7 mouse cellular contexts compared by ENCODE assay signal in genomic region chr15:101113176-101113575, GRCm38 (mm10). TPM values are rescaled to one million over a fixed set of nuclear protein-coding genes. Genes with fewer than 3 reads are reported as not detected.
DNase-seq lines count a peak whose midpoint lies in the region; ATAC-seq lines count a peak whose summit lies in the region.

No protein-coding gene starts in this region.

- H3K4me2 ChIP-seq in limb, embryonic 12.5 days: no peak overlapping the region

- WGBS in limb, embryonic 12.5 days: 64% methylated on average over 8 of the region's 8 CpGs

- DNase-seq in urinary bladder, postnatal 36 days (ENCODE audit: low spot score in 2 of 2): peak; percentile 47 to 78
- no peak for DNase-seq in urinary bladder, postnatal 10 days (ENCODE audit: low spot score)
- DNase-seq in frontal cortex, adult 2 months (ENCODE audit: extremely low spot score in 1 of 2, low spot score in 1 of 2): no peak
- no peak for DNase-seq in testis, postnatal 14 days (ENCODE audit: low spot score)

- peak; percentile 94 for ATAC-seq in granulocyte monocyte progenitor cell, adult 5-6 weeks (replicated peaks; ENCODE audit: poor library complexity, severe bottlenecking)
- no peak for ATAC-seq in limb, embryonic 12.5 days (ENCODE audit: insufficient number of reproducible peaks, insufficient read depth, low FRiP score, low TSS enrichment, low read depth)
- peak; percentile 37; the same call in 1 of the 2 replicates for ATAC-seq in neutrophil, adult 5-6 weeks (ENCODE audit: extremely low read depth, insufficient number of reproducible peaks, low FRiP score, poor library complexity, severe bottlenecking)

- no peaks in the 10 kb centered on the region for H3K36me3 ChIP-seq in limb, embryonic 12.5 days

- peak overlapping the region; percentile 51; the same call in 1 of the 2 replicates for H3K27ac ChIP-seq in limb, embryonic 12.5 days

- no peaks in the 10 kb centered on the region for H3K4me1 ChIP-seq in limb, embryonic 12.5 days (replicated peaks)

- H3K4me3 ChIP-seq in limb, embryonic 12.5 days (replicated peaks): no peak overlapping the region

- H3K27me3 ChIP-seq in limb, embryonic 12.5 days: peaks cover 8% of the 10 kb centered on the region; the same call in 1 of the 2 replicates

- no peak overlapping the region for H3K9ac ChIP-seq in limb, embryonic 12.5 days (replicated peaks)

- H3K9me3 ChIP-seq in limb, embryonic 12.5 days: peaks cover 6% of the 10 kb centered on the region; the same call in 1 of the 2 replicates

RNA-seq across cellular contexts. Expression of gene Ankrd33, which starts 2.4 kb away (rescaled TPM):
- total RNA-seq in granulocyte monocyte progenitor cell, adult 5-6 weeks (2014; fragmentation: Nextera tagmentation): not detected in 2 replicates
- not detected in 2 replicates for total RNA-seq in granulocyte monocyte progenitor cell, adult 5-6 weeks (2017)
- polyA plus RNA-seq in limb, embryonic 12.5 days (2016; fragmentation: Nextera tagmentation; extraction: Ambion mirVana): not detected in 2 replicates
- total RNA-seq in neutrophil, adult 5-6 weeks (2017): not detected in 2 replicates
- not detected in 2 replicates for polyA plus RNA-seq in frontal cortex, adult 2 months (2012; rRNA removed)

RNA-seq across cellular contexts. Expression of gene Acvrl1, which starts 15.1 kb away (rescaled TPM):
- total RNA-seq in granulocyte monocyte progenitor cell, adult 5-6 weeks (2014; fragmentation: Nextera tagmentation): 0.30 TPM in 1 of 2 replicates, not detected in the other
- total RNA-seq in granulocyte monocyte progenitor cell, adult 5-6 weeks (2017): 0.73 and 2.7 TPM in 2 replicates
- 7.3 and 7.4 TPM in 2 replicates for polyA plus RNA-seq in limb, embryonic 12.5 days (2016; fragmentation: Nextera tagmentation; extraction: Ambion mirVana)
- total RNA-seq in neutrophil, adult 5-6 weeks (2017): 2.7 and 6.1 TPM in 2 replicates
- polyA plus RNA-seq in frontal cortex, adult 2 months (2012; rRNA removed): 20.7 and 22.4 TPM in 2 replicates

RNA-seq across cellular contexts. Expression of gene Fignl2, which starts 34.8 kb away (rescaled TPM):
- total RNA-seq in granulocyte monocyte progenitor cell, adult 5-6 weeks (2014; fragmentation: Nextera tagmentation): not detected in 2 replicates
- not detected in 2 replicates for total RNA-seq in granulocyte monocyte progenitor cell, adult 5-6 weeks (2017)
- 0.38 and 0.56 TPM in 2 replicates for polyA plus RNA-seq in limb, embryonic 12.5 days (2016; fragmentation: Nextera tagmentation; extraction: Ambion mirVana)
- 0.12 TPM in 1 of 2 replicates, not detected in the other for total RNA-seq in neutrophil, adult 5-6 weeks (2017)
- polyA plus RNA-seq in frontal cortex, adult 2 months (2012; rRNA removed): 1.2 and 1.3 TPM in 2 replicates

Comparison
In these comparisons a context has a peak if more than half of its experiments do, and no peak if none do; other contexts are left out.
1. DNase-seq: peak in urinary bladder, postnatal 36 days (2 of 2); none in urinary bladder, postnatal 10 days (single experiment), frontal cortex, adult 2 months (0 of 2) and testis, postnatal 14 days (single experiment).